Mouse (Mus musculus): ENCODE results near the gene Wfikkn2.
A peak's percentile ranks its signal among the peaks of the same experiment; 100 is the strongest.

Wfikkn2 gene

DNA sequence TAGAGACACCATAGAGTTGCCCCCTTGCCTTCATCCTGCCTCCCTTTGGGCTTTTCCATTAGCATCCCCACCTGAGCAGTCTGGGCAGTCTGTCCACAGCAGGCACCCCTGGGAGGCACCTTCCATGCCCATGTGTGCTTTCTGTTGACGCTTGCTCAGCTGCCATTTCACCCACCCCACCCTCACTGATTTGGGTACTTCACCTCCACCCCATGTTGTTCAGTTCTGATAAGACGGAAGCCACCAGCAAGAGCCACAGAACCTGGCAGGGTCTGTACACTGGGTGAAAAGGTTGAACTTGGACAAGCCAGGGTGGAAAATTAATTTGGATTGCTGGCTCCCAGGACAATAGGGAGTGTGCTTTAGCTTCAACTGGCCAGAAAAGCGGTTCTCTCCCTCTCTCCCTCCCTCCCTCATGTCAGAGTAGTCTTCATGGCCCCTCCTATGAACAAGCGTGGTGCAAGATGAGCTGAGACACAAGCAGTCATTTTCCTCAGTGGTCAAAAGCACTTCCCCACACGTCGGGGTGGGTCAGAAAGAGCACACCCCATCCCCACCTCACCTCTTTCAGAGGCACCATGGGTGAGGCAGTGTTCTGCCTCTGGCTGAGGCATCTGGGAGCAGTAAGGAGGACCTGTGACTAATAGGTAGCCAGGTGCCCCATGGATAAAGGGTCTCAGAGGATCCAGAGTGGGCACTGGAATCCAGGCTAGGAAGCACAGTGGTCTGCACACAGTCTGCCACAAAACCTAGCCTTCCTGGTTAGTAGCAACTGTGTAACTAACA lies 16.0 kb upstream of the Wfikkn2 start:
- DNase-seq (ENCODE audit: low read depth), result no peak

DNA sequence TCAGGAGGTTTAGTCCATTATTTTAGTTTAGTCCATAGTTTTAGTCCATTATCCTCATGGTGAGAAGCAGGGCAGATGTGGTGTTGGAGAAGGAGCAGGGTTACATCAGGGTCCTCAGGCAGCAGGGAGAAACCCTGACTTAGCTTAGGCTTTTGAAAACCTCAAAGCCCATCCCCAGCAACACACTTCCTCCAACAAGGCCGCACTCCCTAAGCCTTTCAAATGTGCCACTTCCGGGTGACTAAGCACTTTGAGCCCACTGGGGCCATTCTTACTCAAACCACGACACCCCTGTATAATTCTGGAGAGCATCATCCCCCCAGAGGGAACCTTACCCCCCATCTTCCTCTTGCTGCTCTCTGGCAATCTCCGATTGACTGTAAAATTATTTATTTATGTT lies 14.0 kb upstream of the Wfikkn2 start:
- no peak for DNase-seq (ENCODE audit: low read depth)

DNA sequence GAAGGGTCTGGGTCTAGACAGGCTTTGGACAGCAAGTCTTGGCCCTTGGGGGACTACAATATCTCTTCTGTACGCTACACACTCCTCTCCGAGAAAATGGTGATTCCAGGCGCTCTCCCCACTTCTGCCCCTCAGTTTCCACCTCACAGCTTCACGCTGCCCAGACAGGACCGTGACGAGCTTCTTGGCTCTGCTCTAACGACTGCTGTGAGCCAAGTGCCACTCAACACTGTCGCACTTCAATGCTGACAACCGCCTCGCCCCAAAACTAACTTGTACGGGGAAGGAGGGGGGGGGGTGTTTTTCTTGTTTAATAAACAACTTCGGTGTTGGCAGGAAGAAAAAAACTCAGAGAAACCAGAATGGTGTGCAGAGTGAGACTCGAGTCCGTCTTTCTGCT lies 12.2 kb upstream of the Wfikkn2 start:
- no peak for DNase-seq (ENCODE audit: low read depth)

DNA sequence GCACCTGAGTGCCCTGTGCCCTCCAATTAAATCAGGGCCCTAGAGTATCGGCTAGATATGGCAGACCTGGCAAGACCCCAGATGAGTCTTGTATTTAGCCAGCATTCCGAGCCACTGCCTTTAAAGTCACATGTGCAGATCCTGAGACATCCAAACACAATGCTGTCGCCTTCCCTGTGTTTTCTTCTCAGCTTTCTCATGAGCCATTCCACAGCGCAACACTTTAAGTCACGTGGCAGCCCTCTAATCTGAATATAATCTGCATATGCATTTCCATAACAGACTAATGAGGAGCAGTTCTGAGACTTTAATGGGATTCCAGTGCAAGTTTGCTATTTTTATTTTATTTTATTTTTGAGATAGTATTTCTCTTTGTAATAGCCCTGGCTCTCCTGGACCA lies 9.9 kb upstream of the Wfikkn2 start:
- DNase-seq (ENCODE audit: low read depth), result no peak

DNA sequence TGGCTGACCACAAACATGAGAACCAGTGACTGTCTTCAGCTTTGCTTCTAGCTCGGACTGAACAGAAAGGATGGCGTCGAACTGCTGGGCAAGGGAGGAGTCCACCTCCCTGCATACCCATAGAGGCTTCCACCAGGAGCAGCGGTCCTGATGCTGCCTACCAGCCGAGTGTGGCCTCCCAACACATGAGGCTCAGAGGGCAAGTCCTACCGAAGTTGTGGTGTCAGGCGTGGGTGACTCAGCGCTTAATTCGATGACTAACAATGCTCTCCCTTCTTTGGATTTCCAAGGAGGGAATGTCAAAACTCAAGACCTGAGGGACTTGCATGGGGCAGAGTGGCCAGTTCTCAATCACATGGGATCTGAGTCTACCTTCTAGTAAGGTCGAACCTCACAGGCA lies 7.9 kb upstream of the Wfikkn2 start:
- peak; percentile 95 for DNase-seq (ENCODE audit: low read depth)

DNA sequence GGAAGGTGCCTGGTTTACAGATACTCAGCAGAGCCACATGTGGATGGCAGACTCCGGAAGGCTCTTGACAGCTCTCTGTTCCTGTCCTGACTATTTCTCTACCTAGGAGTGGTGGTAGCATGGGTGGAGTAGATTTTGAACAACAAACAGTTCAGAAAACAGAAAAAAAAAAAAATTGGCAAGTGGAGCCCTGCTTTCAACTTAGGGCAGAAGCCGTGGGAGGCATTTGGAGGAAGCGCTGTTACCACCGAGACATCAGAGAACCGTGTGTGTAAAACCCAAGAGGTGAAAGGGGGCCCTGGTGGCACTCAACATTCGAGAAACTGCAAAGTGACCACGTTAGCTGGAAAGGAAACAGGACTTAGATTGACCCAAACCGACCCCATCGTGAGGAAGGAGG lies 7.4 kb upstream of the Wfikkn2 start:
- DNase-seq (ENCODE audit: low read depth), result no peak

DNA sequence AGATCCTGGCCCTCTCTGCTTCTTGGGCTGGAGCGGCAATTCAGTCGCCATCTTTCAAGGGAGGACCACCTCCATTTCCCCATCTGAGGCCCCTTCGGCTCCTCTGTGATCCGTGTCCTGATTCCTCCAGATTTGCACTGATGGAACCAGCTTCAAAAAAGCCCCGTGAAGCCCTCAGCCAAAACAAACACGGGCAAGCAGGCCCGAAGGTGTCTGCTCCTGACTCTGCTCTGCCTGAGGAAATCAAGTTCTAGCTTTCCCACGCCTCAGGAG lies 920 bp upstream of the Wfikkn2 start:
- DNase-seq (ENCODE audit: low read depth), result no peak

DNA sequence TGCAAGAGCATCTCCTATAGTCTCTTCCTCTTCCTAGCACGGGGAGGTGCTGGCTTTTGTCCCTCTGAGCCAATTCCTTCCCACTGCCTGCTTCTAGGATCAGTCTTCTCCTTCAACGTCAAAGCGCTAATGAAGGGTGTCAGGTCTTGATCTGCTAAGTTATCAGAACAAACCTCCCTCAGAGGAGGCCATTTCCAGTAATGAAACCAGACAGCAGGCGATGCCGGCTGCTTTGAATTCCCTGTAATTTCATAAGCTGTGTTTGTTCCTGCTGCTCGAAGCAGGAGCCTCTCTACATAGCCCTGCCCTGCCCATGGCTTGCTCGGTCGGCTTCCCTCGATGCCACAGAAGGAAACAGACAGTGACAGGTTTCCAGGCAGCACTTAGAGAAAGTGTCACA lies 1.4 kb downstream of the Wfikkn2 start:
- no peak for DNase-seq (ENCODE audit: low read depth)

DNA sequence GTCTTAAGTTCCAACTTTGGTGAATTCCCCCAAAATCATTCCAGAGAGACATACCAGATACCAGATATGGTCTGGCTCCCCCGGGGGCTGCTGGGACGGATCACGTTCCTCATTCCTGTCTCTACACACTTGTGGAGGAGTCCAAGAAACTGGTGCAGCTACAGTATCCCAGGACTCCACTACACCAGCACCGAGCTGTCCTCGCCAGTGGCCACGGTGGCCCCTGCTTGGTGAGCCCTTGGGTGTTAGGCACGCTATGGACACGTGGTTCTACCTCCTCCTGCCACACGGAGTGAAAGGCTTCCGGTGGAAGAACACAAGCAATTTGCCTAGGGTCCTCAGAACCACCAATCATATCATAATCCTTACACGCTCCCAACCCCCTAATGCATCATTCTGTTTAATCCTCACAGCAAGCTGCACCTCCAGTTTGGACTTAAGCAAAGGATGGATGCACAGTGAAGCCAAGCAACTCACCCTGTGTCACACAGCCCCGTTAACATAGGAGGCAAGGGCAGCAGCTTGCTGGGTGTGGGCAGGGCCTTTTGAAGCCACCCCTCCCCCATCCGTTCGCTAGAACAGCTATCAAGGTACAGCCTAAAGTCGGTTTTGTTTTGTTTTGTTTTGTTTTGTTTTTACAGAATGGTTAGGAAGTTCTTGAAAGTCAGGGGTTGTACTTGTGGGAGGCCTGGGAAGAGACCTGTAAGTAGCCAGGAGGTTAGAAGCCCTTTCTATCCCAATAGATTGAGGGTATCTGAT lies 2.2 kb downstream of the Wfikkn2 start:
- DNase-seq (ENCODE audit: low read depth), result no peak

DNA sequence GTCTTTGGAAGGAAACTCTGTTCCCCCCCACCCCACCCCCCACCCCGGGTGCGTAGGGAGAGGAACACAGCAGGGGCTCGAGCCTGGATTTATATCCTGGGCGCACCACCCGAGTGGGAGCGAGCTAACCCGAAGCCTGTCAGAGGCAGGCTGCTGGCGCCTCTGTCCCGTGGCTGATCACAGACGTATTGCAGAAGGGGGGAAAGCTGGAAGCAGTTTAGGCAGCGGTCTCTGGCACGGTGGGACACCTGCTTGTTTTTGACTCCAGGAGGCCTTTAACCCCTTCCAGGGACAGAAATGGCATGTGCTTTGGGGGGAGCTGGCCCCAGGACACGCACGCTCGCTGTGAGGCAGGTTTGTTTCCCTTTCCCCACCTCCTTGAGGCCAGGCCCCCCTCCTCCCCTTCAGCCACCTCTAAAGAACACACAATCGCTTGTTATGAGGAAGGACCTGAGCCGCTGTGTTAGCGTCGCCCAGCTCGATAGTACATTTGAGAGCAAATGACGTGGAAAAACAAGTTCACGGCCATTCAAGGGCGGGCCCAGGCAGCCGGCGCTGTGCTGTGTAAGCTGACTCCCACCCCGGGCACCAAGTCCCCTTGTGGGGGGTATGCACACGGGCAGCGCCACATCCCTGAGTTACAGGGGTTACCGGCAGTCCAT lies 2.9 kb downstream of the Wfikkn2 start:
- DNase-seq (ENCODE audit: low read depth), result no peak

DNA sequence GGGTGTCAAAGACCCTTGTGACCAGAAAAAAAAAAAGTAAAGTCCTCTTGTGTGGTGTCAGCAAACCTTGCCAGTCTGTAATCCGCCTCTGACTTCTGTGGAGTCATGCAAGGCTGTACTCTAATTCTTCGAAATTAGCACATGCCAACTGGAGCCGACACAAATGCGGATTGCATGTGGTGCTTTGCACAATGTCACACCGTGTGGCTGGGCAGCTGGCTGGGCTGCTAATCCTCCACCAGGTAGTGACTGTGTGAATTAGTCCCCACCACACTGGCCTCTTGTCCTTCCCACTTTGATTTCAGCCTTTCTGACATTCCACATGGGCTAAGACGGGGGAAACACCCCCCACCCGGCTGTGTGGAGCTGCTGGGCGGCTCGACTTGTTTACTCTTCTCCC lies 6.1 kb downstream of the Wfikkn2 start:
- no peak for DNase-seq (ENCODE audit: low read depth)

DNA sequence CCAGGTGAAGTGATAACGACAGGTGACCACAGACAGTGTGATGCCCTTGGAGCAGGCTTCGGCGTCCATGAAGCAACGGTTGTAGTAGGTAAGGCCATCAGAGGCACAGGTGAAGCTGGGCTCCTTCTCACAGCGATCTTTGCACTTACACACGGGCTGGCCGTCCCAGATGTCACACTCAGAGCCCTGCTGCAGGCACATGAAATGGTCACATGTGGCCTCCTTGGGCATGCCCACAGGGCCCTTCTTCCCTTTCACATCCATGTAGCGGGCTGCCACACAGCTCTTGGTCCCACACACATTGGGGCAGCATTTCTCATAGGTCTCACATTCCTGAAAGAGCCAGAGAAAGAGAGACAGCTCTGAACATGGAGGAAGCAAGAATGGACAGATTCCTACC lies 7.0 kb downstream of the Wfikkn2 start:
- DNase-seq (ENCODE audit: low read depth), result no peak

DNA sequence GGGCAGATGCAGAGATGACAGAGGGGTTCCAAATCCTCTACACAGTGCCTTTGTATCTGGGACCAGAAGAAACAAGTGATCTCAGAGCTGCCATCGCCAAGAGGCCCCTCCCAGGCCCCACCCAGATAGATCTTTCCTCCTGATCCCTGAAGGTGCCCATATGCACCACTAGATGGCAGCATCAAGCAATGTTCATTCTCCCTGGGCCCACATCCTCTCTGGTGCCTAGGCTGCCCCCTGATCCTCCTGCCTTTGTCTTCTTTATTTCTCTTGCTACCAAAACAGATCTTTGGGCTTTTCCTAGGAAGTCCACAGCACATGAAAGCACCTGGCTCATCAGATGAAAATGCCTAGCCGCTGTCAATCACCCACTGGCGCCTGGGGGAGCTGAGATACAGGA lies 9.7 kb downstream of the Wfikkn2 start:
- no peak for DNase-seq (ENCODE audit: low read depth)

DNA sequence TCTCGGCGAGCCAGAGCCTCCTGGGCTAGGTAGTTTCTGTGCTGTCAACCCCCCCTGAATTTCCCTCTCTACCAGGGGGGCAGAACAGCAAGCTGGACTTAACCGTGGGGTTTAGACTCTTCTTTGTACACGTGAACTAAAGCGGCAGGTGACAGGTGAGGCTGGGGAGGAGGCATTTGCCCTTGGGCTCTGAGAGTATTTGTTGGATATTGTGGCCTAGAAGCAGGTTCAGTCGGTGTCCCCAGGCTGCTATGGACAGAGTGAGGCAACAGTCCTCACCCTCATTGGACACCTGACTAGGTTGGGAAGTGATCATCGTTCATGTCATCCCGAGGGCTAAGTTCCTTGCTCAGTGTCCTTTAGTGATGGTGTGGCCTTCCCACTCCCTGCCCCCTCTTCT lies 10.9 kb downstream of the Wfikkn2 start:
- no peak for DNase-seq (ENCODE audit: low read depth)

DNA sequence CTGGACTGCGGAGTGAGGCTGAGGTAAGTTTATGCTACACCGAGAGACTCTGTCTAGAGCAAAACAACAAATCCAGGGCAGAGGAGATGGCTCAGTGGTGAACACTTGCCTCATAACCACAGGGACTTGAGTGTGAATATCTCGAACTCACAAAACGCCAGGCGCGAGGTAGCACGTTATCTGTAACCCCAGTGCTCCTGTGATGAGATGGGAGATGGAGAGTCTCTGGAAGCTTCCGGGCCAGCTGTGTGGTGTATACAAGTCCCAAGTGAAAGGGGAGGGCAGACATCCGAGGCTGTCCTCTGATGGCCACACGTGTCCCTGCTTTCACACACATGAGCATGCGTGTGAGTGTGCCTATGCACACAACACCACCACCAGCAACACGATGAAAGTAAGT lies 11.4 kb downstream of the Wfikkn2 start:
- no peak for DNase-seq (ENCODE audit: low read depth)

DNA sequence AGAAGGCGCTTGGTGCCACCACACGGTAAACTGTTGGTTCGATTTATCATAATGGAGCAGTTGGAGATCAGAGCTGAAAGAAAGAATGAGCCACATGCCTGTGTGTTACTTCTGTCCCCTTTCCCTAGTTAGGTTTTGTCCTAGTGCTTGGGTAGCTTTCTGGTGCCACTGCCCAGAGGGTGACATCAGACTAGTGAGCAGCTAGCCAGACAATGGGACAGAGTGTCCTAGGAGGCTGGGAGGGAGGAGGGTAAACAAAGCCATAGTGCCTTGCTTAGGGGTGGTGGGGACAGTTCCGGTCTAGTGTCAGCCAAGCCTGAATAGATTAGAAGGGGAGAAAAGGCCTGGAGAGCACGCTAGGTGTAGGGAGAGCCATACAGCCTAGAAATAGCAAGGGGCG lies 12.4 kb downstream of the Wfikkn2 start:
- DNase-seq (ENCODE audit: low read depth), result no peak

DNA sequence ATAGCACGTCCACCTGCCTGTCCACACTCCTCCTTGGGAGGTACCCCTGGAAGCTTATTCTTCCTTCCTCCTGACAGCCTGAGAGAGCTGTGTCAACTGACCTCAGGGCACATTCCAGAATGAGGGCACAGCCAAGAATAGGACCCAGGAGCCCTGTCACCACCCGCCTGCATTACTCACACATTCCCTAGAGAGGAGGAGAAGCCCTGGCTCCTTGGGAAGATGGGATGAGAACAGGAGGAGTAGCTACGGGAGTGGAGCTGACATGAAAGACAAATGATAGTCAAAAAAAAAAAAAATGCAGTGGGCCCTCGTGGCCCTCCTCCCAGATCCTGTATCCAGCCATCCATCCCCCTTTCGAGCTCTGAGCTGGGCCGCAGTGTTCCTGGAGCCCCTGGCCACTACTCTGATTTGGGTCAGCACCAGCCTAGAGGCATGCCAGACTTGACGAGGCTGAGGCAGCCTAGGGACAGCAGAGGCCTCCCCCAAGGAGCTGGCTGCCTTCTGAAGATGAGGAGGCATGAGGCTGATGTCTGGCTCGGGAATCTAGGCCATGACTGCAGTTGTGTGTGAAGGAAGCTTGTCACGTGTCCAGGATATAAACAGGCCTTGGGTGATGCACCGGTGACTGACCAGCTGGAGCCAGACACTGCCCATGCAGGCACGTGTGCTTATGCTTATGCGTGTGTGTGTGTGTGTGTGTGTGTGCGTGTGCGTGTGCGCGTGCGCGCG lies 13.8 kb downstream of the Wfikkn2 start:
- no peak for DNase-seq (ENCODE audit: low read depth)

DNA sequence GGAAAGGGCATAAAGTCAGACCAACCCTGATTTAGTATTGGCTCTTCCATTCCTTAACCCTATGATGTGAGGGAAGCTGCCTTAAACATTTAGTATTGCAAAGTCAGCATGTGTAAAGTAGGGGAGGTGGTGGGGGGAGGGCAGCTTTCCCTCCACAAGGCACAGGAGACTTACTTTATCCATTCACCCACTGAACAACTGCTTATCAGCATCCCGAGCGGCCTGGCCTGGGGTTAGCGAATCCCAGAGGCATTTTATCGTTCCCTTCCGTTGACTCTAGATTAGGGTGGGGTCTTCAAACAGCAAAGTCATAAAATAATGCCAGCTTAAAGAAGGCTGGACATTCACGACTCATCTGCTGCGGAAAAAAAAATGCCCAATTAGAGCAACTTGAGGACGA lies 15.6 kb downstream of the Wfikkn2 start:
- DNase-seq (ENCODE audit: low read depth), result no peak

DNA sequence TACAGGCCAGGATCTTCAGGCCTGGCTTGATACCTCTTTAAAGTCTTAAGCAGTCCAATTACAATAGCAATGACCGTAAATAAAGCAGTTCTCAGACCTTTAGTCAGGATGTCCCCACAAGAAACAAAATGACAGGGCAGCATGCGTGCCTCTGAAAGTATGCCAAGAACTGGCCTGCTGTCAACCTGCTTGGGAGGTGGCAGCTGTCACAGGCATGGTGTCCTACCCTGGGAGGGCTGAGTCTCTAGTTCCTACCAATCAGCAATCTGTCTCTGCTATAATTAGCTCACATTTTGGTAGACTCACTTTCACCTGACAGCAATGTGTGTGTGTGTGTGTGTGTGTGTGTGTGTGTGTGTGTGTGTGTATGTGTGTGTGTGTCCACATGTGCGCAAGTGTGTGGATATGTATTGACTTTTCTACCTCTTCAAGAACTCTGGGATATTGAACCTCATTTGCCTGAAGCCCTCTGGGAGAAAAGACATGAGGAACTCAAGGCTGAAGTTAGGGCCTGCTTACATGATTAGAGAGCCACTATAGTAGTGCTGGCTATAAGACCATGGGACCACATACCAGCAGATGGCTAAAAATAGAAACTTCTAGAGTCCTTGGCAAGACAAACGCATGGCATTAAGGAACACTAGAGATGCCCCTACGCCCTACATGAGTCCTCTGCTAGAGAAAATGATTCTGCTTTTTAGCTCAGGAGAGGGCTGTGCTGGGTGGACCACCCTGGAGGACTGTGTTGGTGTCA lies 16.4 kb downstream of the Wfikkn2 start:
- no peak for DNase-seq (ENCODE audit: low read depth)

DNA sequence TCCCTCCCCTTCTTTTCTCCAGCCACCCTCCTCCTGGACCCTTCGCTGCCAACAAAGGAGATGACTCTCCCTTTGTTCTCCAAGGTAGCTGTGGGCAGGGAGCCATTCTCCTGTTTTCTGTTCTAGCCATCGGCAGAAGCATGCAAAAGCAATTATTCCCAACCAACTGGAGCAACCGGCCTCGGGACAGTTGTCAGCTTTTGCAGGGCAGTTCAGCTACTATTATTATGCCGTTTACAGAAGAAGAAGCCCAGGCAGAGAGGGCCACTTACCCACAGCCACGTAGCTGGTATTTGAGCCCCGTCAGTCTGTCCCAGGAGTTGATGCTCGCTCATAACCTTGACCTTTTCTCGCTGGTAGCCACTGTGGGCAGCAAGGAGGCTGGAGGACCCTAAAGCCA lies 17.4 kb downstream of the Wfikkn2 start:
- no peak for DNase-seq (ENCODE audit: low read depth)

DNA sequence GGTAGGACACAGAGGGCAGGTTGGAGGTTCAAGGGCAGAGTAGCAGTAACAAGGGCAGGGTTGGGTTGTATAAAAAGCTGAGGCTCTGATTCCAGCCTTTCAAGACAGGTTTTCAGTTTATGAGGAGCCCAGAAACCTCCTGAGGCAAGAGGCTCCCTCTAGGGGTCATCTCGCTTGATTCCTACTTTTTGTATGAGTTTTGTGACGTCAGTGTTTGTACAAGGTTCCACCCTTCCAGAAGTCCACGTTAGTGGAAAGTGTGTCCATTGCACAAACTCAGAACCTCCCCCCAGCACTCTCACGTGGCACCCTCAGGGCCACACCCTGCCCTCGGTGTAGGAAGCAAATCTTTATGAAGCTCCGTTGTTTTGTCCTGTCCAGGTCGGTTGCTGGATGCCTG lies 19.8 kb downstream of the Wfikkn2 start:
- DNase-seq (ENCODE audit: low read depth), result peak; percentile 71

DNA sequence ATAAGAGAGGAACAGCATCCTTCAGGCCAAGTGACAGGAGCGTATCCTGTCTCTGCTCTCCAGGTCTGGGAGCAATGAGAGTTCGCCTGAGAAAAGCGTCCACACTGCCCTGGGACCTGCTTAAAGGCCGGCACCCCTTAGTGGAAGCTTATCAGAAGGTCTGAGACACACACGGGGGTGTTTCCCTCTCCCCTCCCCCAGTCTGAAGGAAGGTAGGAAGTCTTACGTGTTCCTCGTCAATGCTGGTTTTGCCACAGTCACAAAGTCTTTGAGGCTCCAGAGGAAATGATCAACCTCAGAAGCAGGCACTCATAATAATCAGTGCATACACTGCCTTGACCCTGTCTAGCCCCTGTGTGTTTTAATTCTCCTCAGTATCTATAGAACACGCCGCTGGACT lies 22.3 kb downstream of the Wfikkn2 start:
- DNase-seq (ENCODE audit: low read depth), result no peak

All from fibroblast of lung, adult 2 months (primary cell).